Mouse (Mus musculus) spleen, postnatal 4 days (tissue): ENCODE measurements around the gene Hacd1.

ENCODE experiments used
- DNase-seq, 2 experiments: peaks; one replicate each; pipeline ENCODE4 v3.0.0; 2022; ENCODE audit warnings: low spot score in 2 of 2

The Hacd1 gene

GRCm38 (mm10) chr2:14005121-14005520 lies 50.8 kb downstream of the Hacd1 start:
- DNase-seq, result no peak

- DNase-seq, result no peak
Measured at GRCm38 (mm10) chr2:13960136-13960535, 95.8 kb downstream of the Hacd1 start.

- DNase-seq, result no peak
Measured at GRCm38 (mm10) chr2:13956463-13956862, 99.5 kb downstream of the Hacd1 start.

- DNase-seq, result no peak
Measured at GRCm38 (mm10) chr2:13938118-13938517, 117.8 kb downstream of the Hacd1 start.

- no peak for DNase-seq
Measured at GRCm38 (mm10) chr2:13935343-13935742, 120.6 kb downstream of the Hacd1 start.

DNA sequence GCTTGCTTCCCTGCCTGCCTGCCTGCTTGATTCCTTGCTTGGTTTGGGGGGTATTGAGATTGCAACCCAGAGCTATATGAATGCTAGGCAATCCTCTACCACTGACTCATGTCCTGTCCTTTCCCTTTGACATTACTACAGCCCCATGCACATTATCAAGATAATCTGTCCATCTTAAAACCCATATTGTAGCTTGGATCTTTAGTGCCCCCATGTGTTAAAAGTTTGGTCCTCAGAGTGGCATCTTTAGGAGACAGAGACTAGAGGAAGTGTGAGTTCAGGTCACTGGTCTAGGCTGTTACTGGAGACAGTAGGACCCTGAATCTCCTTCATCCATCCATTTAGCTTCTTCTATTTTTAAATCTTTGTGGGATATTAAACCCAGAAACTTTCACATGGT lies 123.7 kb downstream of the Hacd1 start:
- DNase-seq, result no peak

- DNase-seq, result no peak
Measured at GRCm38 (mm10) chr2:13930724-13931123, 125.2 kb downstream of the Hacd1 start.

DNA sequence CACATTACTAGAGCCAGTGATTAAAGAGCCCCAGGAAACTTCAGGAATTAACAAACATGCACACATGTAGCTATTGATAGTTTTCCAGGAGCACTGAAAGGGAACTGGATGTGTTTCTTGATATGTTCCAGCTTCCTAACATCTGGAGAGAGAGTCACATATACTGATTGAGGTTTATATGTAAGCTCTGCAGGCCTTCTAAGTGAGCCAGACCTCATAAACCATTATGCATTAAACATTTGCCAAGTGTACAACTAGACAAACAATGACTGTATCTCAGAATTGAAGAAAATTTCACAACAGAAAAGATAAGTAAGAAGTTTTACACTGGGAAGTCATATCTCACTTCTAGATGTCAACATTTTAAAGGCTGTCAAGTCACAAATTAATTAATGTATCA lies 167.4 kb downstream of the Hacd1 start:
- DNase-seq, result no peak

- DNase-seq, result no peak
Measured at GRCm38 (mm10) chr2:13857461-13857860, 198.5 kb downstream of the Hacd1 start.

- DNase-seq, result no peak
Measured at GRCm38 (mm10) chr2:13855510-13855909, 200.4 kb downstream of the Hacd1 start.

- DNase-seq, result no peak
Measured at GRCm38 (mm10) chr2:13836310-13836709, 219.6 kb downstream of the Hacd1 start.

- no peak for DNase-seq
Measured at GRCm38 (mm10) chr2:13834989-13835388, 220.9 kb downstream of the Hacd1 start.

DNA sequence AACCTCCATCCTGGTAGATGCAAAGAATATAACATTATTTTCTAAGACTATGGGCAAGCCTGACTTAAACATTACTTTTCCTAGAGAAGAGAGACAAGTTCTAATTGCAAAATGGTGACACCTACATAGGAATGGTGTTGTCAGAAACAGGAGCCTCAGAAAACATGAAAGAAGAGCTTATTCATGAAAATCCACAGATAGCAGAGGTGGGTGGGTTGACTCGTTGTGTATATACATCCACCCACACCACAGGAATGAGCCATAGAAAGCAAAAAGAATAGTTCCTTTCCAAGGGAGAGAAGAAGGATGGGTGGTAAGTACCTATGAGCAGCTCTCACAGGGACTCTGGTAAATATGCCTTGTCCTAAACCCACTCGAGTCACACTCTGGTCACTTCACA lies 239.3 kb downstream of the Hacd1 start:
- no peak for DNase-seq

DNA sequence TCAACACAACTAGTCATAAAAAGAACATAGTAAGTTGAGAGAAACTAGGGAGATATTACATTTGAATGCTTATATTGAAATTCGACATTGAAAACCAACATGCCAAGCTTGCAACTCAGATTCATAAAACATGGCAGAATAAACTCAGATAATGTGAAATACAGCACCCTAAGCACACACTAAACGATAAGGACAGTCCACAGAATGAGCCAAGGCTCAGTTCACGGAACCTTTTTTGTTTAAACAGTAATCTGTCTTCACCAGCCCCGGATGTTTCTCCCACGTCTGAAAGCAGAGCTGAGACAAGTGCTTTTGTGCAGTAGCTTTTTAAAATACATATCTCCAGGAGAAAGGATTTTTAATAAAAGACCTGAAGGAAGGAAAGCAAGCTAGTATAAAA lies 247.3 kb downstream of the Hacd1 start:
- no peak for DNase-seq

DNA sequence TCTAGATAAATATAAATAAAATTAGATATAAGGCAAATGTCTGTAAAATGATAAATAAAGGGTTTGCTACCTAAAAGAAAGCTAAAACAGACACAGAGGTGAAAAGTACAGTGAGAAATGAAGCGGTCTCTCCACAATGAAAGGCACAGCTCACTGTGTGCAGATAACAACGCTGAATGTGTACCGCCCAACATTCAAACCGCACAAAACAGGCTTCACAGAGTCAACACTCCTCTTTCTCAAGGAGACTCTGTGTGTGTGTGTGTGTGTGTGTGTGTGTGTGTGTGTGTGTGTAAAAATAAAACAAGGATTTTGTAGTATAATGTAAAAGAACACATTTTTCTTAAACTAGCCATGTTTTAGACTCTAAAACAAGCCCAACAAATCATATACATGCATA lies 247.9 kb downstream of the Hacd1 start:
- DNase-seq, result no peak

GRCm38 (mm10) chr2:13806120-13806519 lies 249.8 kb downstream of the Hacd1 start:
- DNase-seq, result no peak

DNA sequence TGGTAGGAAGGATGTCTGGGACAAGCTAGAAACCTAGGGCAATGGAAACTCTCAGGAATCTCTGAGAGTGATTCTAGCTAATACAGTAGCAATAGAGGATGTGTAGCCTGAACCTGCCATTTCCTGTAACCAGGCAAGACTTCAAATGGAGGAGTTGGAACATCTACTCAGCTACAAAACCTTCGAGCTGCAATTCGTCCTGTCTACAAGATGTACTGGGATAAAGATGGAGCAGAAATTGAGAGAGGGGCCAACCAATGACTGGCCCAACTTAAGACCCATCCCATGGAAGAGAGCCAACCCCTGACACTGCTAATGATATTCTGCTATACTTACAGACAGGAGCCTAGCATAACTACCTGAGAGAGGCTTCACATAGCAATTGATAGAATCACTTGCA lies 255.3 kb downstream of the Hacd1 start:
- DNase-seq, result no peak
